Mouse (Mus musculus) CH12.LX (cell line): Measurements from ENCODE around the gene Htra1. TPM values are rescaled to one million over a fixed set of nuclear protein-coding genes. Genes with fewer than 3 reads are reported as not detected.

Experiments used
- DNase-seq: peaks from one replicate; pipeline ENCODE4 v3.0.0-alpha.2; 2013; ENCODE audit errors: extremely low read depth
- H3K27ac ChIP-seq: 2 replicates; pipeline ENCODE4 v1.5.1; 2012; ENCODE audit warnings: low read depth, mild to moderate bottlenecking, control low read depth, moderate library complexity; ENCODE audit not compliant: insufficient read depth
- H3K27me3 ChIP-seq: replicated peaks from 2 replicates; pipeline ENCODE3; 2012; ENCODE audit warnings: inconsistent platforms
- H3K36me3 ChIP-seq, 2 experiments: replicated peaks in 1 of 2; 2 replicates each; pipeline versions ENCODE3 to v1.6.1; 2012; ENCODE audit warnings: inconsistent platforms in 1 of 2, low read length in 1 of 2, mild to moderate bottlenecking in 1 of 2, mixed read lengths in 1 of 2, moderate library complexity in 1 of 2; ENCODE audit not compliant: control insufficient read depth in 1 of 2, insufficient read depth in 1 of 2
- H3K4me1 ChIP-seq, 2 experiments: 2 replicates each; pipeline ENCODE4 v1.6.1; 2012; ENCODE audit warnings: inconsistent platforms in 1 of 2, moderate library complexity in 1 of 2; ENCODE audit not compliant: insufficient read depth in 2 of 2, control insufficient read depth in 1 of 2
- H3K4me2 ChIP-seq: 2 replicates; pipeline ENCODE4 v1.6.1; 2012; ENCODE audit warnings: low read depth, mild to moderate bottlenecking, control low read depth; ENCODE audit not compliant: poor library complexity, insufficient read depth, severe bottlenecking
- H3K4me3 ChIP-seq, 3 experiments: fragments of 150-350 bp in 1 of 3; sonication (generic) in 1 of 3; replicated peaks in 1 of 3; 2 replicates each; pipeline versions ENCODE3 to v1.5.1; 2011 to 2012; ENCODE audit warnings: low read depth in 2 of 3, low read length in 2 of 3, mild to moderate bottlenecking in 2 of 3, moderate library complexity in 2 of 3, control low read depth in 1 of 3, improper control_type of control experiment in 1 of 3, inconsistent platforms in 1 of 3, mixed read lengths in 1 of 3; ENCODE audit not compliant: poor library complexity in 1 of 3
- H3K79me2 ChIP-seq: replicated peaks from 2 replicates; pipeline ENCODE4 v1.6.1; 2012; ENCODE audit warnings: mild to moderate bottlenecking, moderate library complexity; ENCODE audit not compliant: control insufficient read depth, poor library complexity, insufficient read depth, severe bottlenecking; ENCODE audit errors: extremely low read depth
- H3K9ac ChIP-seq: 2 replicates; pipeline ENCODE4 v1.6.1; 2012; ENCODE audit warnings: low read depth, mild to moderate bottlenecking, control low read depth, moderate library complexity; ENCODE audit not compliant: insufficient read depth
- H3K9me3 ChIP-seq: replicated peaks from 2 replicates; pipeline ENCODE3; 2012; ENCODE audit warnings: low read length, inconsistent platforms, mixed read lengths
- CHD1 ChIP-seq: IDR thresholded peaks from 2 replicates; pipeline ENCODE4 v1.6.1; 2012; ENCODE audit warnings: low read depth, low read length, improper control_type of control experiment, inconsistent platforms
- CTCF ChIP-seq, 2 experiments: IDR thresholded peaks in 1 of 2; conservative IDR thresholded peaks in 1 of 2; 2 replicates each; pipeline ENCODE4 v1.5.1; 2011 to 2012; ENCODE audit warnings: low read depth in 2 of 2, low read length in 2 of 2, improper control_type of control experiment in 1 of 2, inconsistent platforms in 1 of 2, mild to moderate bottlenecking in 1 of 2, moderate library complexity in 1 of 2
- ELF1 ChIP-seq: IDR thresholded peaks from 2 replicates; pipeline ENCODE4 v1.6.1; 2014; ENCODE audit warnings: low read depth, mild to moderate bottlenecking, inconsistent platforms, low read length, improper control_type of control experiment
- GABPA ChIP-seq: IDR thresholded peaks from 2 replicates; pipeline ENCODE4 v1.6.1; 2012; ENCODE audit warnings: low read depth, low read length, improper control_type of control experiment, inconsistent platforms; ENCODE audit not compliant: insufficient replicate concordance
- JUN ChIP-seq: IDR thresholded peaks from 2 replicates; pipeline ENCODE4 v1.6.1; 2011; ENCODE audit warnings: low read depth, mild to moderate bottlenecking, low read length, improper control_type of control experiment, moderate library complexity; ENCODE audit not compliant: insufficient read depth
- MAZ ChIP-seq: IDR thresholded peaks from 2 replicates; pipeline ENCODE4 v1.6.1; 2012; ENCODE audit warnings: low read depth, mild to moderate bottlenecking, inconsistent platforms, low read length, improper control_type of control experiment, moderate library complexity
- MEF2A ChIP-seq: IDR thresholded peaks from 2 replicates; pipeline ENCODE4 v1.6.1; 2014; ENCODE audit warnings: low read depth, mild to moderate bottlenecking, inconsistent platforms, low read length, improper control_type of control experiment, borderline replicate concordance
- PAX5 ChIP-seq: IDR thresholded peaks from 2 replicates; pipeline ENCODE4 v1.6.1; 2012; ENCODE audit warnings: low read length, inconsistent platforms, mixed read lengths
- POLR2A ChIP-seq: IDR thresholded peaks from 2 replicates; pipeline ENCODE4 v1.6.1; 2011; ENCODE audit warnings: low read depth, mild to moderate bottlenecking, improper control_type of control experiment, low read length
- POLR2AphosphoS2 ChIP-seq: IDR thresholded peaks from 2 replicates; pipeline ENCODE4 v1.6.1; 2011; ENCODE audit warnings: low read depth, low read length, improper control_type of control experiment
- SIN3A ChIP-seq: IDR thresholded peaks from 2 replicates; pipeline ENCODE4 v1.6.1; 2012; ENCODE audit warnings: low read length, improper control_type of control experiment, inconsistent platforms
- SMC3 ChIP-seq: IDR thresholded peaks from 2 replicates; pipeline ENCODE4 v1.6.1; 2011; ENCODE audit warnings: low read depth, low read length, improper control_type of control experiment
- TBP ChIP-seq: conservative IDR thresholded peaks from 2 replicates; pipeline ENCODE4 v1.6.1; 2011; ENCODE audit warnings: low read depth, low read length, improper control_type of control experiment
- USF1 ChIP-seq: IDR thresholded peaks from 2 replicates; pipeline ENCODE4 v1.6.1; 2014; ENCODE audit warnings: low read depth, mild to moderate bottlenecking, inconsistent platforms, low read length, improper control_type of control experiment
- ZMIZ1 ChIP-seq: IDR thresholded peaks from 2 replicates; pipeline ENCODE4 v1.6.1; 2012; ENCODE audit warnings: low read depth, mild to moderate bottlenecking, inconsistent platforms, low read length, improper control_type of control experiment
- ZNF384 ChIP-seq: IDR thresholded peaks from 2 replicates; pipeline ENCODE4 v1.6.1; 2012; ENCODE audit warnings: low read depth, low read length, improper control_type of control experiment, inconsistent platforms
- dilution Hi-C: fragments of 300-500 bp; cut with MboI; formaldehyde crosslinking; loops from 2 replicates; pipeline ENCODE4 v1.14.3; 2020; ENCODE audit warnings: low sequenced_read_pairs; ENCODE audit not compliant: extremely low pct_unique_long_range_greater_than_20kb, extremely low pct_ligation_motif_present
- in situ Hi-C: fragments of 300-500 bp; cut with MboI; formaldehyde crosslinking; loops from 3 replicates; pipeline ENCODE4 v1.14.3; 2019; ENCODE audit warnings: low sequenced_read_pairs, low pct_ligation_motif_present, low pct_unique_long_range_greater_than_20kb, mixed read lengths
- polyA plus RNA-seq: library from polyadenylated mRNA; unstranded; fragments of >175 nt; gene quantifications from 2 replicates; pipeline ENCODE4 v1.2.1, GENCODE M21; 2012; ENCODE audit warnings: low read depth; ENCODE audit not compliant: insufficient read length
- total RNA-seq, 2 experiments: library from RNA; depleted of rRNA; stranded (reverse); fragments of 300-350 nt in 1 of 2; fragments of >200 nt in 1 of 2; gene quantifications; 2 replicates each; pipeline ENCODE4 v1.2.3; 2012 to 2014

Gene Htra1
- total and polyA plus RNA-seq, 3 experiments = not detected

DNA sequence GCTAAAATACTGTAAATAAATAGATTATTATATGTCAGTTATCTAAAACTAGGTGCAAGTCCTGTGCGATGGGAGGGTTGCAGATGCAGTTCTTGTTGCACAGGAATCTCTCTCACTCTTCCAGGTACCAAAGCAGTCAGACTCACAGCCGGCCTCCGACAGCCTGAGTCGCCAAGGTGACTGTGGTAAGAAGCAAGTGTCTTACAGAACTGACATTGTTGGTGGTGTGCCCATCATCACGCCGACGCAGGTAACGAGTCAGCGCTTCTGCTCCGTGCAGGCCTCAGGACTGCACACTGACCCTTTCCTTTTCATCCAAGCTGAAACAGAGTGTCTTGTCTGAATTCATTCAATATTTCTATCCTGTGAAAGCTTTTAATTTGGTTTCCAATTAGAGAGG lies 38.7 kb upstream of the Htra1 start:
- Histone ChIP-seq H3K9me3 (no peaks in the 10 kb centered on the region), H3K36me3 (no peaks in the 10 kb centered on the region), H3K4me2 (no peak overlapping the region), H3K9ac (no peak overlapping the region), H3K4me3 (no peak overlapping the region), H3K27ac (no peak overlapping the region), H3K79me2 (no peaks in the 10 kb centered on the region), H3K27me3 (peaks cover 2% of the 10 kb centered on the region), H3K4me1 (peaks cover 0 to 33% of the 10 kb centered on the region in 2 experiments; a peak in 2 of 4 replicates)
- no peak for DNase-seq
- TF ChIP-seq USF1 (no peak), POLR2A (no peak), JUN (no peak), ZNF384 (no peak), PAX5 (no peak), TBP (no peak), ELF1 (no peak), SMC3 (no peak), MEF2A (no peak), POLR2AphosphoS2 (no peak), SIN3A (no peak), GABPA (no peak)
- dilution Hi-C loops (no loop called here), in situ Hi-C loops (no loop called here)

GRCm38 (mm10) chr7:130898373-130898772 lies 37.5 kb upstream of the Htra1 start:
- no peak for DNase-seq
- Histone ChIP-seq H3K4me2 (no peak overlapping the region), H3K4me3 (no peak overlapping the region), H3K4me1 (peaks cover under 1 to 26% of the 10 kb centered on the region in 2 experiments; a peak in 3 of 4 replicates), H3K79me2 (no peaks in the 10 kb centered on the region), H3K36me3 (no peaks in the 10 kb centered on the region), H3K9me3 (no peaks in the 10 kb centered on the region), H3K9ac (no peak overlapping the region), H3K27me3 (no peaks in the 10 kb centered on the region), H3K27ac (no peak overlapping the region)
- in situ Hi-C loops (no loop called here), dilution Hi-C loops (no loop called here)
- TF ChIP-seq CHD1 (no peak), POLR2AphosphoS2 (no peak), CTCF (conservative IDR thresholded peaks at IDR 0.05 in 1 of 2, IDR thresholded peaks at IDR 0.05 in 1 of 2; ENCODE audit: low read depth in 2 of 2, low read length in 2 of 2) (peak in 1 of 2 experiments; percentile 37; a peak in 2 of 4 replicates), POLR2A (no peak), JUN (no peak), MAZ (no peak), ZMIZ1 (no peak)
